13 mouse cellular contexts compared by ENCODE assay signal in genomic region chr8:56284957-56285356, GRCm38 (mm10). TPM values are rescaled to one million over a fixed set of nuclear protein-coding genes. Genes with fewer than 3 reads are reported as not detected.
DNase-seq lines count a peak whose midpoint lies in the region; ATAC-seq lines count a peak whose summit lies in the region.
"Had no signal": no experiment of that assay in that cellular context is flagged by ENCODE, and none has a peak within 500 bp of the region (broad histone marks: within the 10 kb centered on the region; RNA-seq: fewer than 3 reads in every experiment).

No protein-coding gene starts in this region.

- ATAC-seq in frontal cortex, adult (ENCODE audit: low TSS enrichment) = 0 out of 2 replicates have a peak, but pooled peaks have one; percentile 38
- ATAC-seq in kidney, embryonic 16.5 days (ENCODE audit: low FRiP score, low TSS enrichment) = peak; percentile 49; the same call in 1 of the 2 replicates
- ATAC-seq in monocyte, adult 5-6 weeks (replicated peaks; ENCODE audit: insufficient number of reproducible peaks, low FRiP score, low TSS enrichment, poor library complexity, severe bottlenecking) = peak; percentile 56

- H3K9ac ChIP-seq in kidney, embryonic 16.5 days (replicated peaks; ENCODE audit: low read length) = no peak overlapping the region
- H3K9ac ChIP-seq: hindbrain, embryonic 14.5 days; liver, embryonic 14.5 days had no signal

- peak overlapping the region; percentile 51; the same call in 1 of the 2 replicates for H3K27ac ChIP-seq in kidney, embryonic 16.5 days (ENCODE audit: low read length)
- peak overlapping the region; percentile 16; the same call in 1 of the 2 replicates for H3K27ac ChIP-seq in brown adipose tissue, adult 24 weeks (replicated peaks; ENCODE audit: low read depth, low read length)
- H3K27ac ChIP-seq: forebrain, embryonic 10.5 days; hindbrain, embryonic 14.5 days; liver, embryonic 14.5 days had no signal

- no peak overlapping the region for H3K4me3 ChIP-seq in kidney, embryonic 16.5 days (ENCODE audit: low read length)
- no peak overlapping the region for H3K4me3 ChIP-seq in brown adipose tissue, adult 24 weeks (ENCODE audit: insufficient read depth, low read depth, low read length)
- H3K4me3 ChIP-seq: forebrain, embryonic 10.5 days had no signal

- 19% methylated on average over 3 of the region's 3 CpGs for WGBS in kidney, embryonic 16.5 days

- H3K4me1 ChIP-seq in kidney, embryonic 16.5 days (ENCODE audit: insufficient read depth, low read length) = peaks cover 7% of the 10 kb centered on the region; the same call in 1 of the 2 replicates
- H3K4me1 ChIP-seq in brown adipose tissue, adult 24 weeks (ENCODE audit: control insufficient read depth, insufficient read depth, insufficient read length, low read length) = no peaks in the 10 kb centered on the region; the same call in 1 of the 2 replicates

- no peaks in the 10 kb centered on the region for H3K27me3 ChIP-seq in kidney, embryonic 16.5 days (ENCODE audit: insufficient read depth, low read length)

- no peak for DNase-seq in frontal cortex, postnatal 25 days (ENCODE audit: low spot score in 2 of 2)
- DNase-seq in kidney, postnatal 25 days = no peak
- no peak for DNase-seq in spleen, adult 18-20 months
- DNase-seq in layer of hippocampus, postnatal 10 days (ENCODE audit: low spot score in 2 of 2) = no peak
- DNase-seq: cerebellum, adult 2 months; thymus, adult 2 months had no signal

- no peaks in the 10 kb centered on the region for H3K9me3 ChIP-seq in kidney, embryonic 16.5 days (ENCODE audit: low read length)
- H3K9me3 ChIP-seq: forebrain, embryonic 10.5 days had no signal

- H3K36me3 ChIP-seq in kidney, embryonic 16.5 days (ENCODE audit: insufficient read depth, low read length) = no peaks in the 10 kb centered on the region
- H3K36me3 ChIP-seq: forebrain, embryonic 10.5 days had no signal

- no peak overlapping the region for H3K4me2 ChIP-seq in kidney, embryonic 16.5 days (replicated peaks; ENCODE audit: low read depth, low read length)
- H3K4me2 ChIP-seq: hindbrain, embryonic 14.5 days had no signal

RNA-seq across cellular contexts. Expression of gene Hpgd, which starts 9.4 kb away (rescaled TPM):
- polyA plus RNA-seq in kidney, embryonic 16.5 days (2015; fragmentation: Nextera tagmentation; extraction: Ambion mirVana) = 22.5 and 26.2 TPM in 2 replicates
- polyA plus RNA-seq in brown adipose tissue, adult 24 weeks (2012; ENCODE audit: insufficient read depth, insufficient read length, missing spikeins) = 14.4 and 17.6 TPM in 2 replicates
- total RNA-seq in monocyte, adult 5-6 weeks (2017) = 242 to 457 TPM (median 369 TPM) in 3 replicates
- total RNA-seq in layer of hippocampus, postnatal 10 days (2021) = 1 to 10 TPM; 2.0 to 3.0 TPM

Comparison
In these comparisons a context has a peak if more than half of its experiments do, and no peak if none do; other contexts are left out.
1. RNA of gene Hpgd, which starts 9.4 kb away (total RNA-seq): 242 to 457 TPM in monocyte, adult 5-6 weeks; 2.0 to 3.0 TPM in layer of hippocampus, postnatal 10 days; every median in the first group is over 10 times any median in the second.
2. Peak in every context shown above with its lines, with median percentiles within 50 percentile points of each other: ATAC-seq.